Mouse (Mus musculus): Measurements from ENCODE around the gene Dpp6. TPM values are rescaled to one million over a fixed set of nuclear protein-coding genes. Genes with fewer than 3 reads are reported as not detected.

The Dpp6 gene
- polyA plus RNA-seq, 1 experiment: 0.64 TPM

- WGBS: 6% methylated on average over 55 of the region's 55 CpGs
- no peak for DNase-seq (ENCODE audit: low read depth, low spot score)
Observed at GRCm38 (mm10) chr5:27049341-27050091, 232.5 kb downstream of the Dpp6 start.

DNA sequence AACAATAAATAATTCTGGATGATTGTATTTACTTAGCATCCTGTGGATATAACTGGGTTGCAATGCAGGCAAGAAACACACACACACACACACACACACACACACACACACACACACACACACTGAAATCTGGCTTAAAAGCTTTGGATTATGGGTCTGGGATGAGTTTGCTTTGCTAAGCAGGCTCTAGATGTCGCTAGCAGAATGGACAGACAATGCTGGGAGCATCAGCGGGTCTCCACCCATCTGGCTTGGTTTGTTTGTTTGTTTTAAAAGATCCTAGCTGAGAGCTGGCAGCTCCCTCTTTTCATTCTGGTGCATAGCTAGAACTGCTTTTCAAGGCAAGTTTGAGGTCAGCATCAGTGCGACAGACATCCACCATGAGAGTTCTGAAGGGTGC, 234.2 kb downstream of the Dpp6 start:
- DNase-seq (ENCODE audit: low read depth, low spot score): no peak
- WGBS: 46% methylated on average over 3 of the region's 3 CpGs

- WGBS: 28% methylated on average over 2 of the region's 2 CpGs
- no peak for DNase-seq (ENCODE audit: low read depth, low spot score)
Observed at GRCm38 (mm10) chr5:27052441-27052840, 235.4 kb downstream of the Dpp6 start.

DNA sequence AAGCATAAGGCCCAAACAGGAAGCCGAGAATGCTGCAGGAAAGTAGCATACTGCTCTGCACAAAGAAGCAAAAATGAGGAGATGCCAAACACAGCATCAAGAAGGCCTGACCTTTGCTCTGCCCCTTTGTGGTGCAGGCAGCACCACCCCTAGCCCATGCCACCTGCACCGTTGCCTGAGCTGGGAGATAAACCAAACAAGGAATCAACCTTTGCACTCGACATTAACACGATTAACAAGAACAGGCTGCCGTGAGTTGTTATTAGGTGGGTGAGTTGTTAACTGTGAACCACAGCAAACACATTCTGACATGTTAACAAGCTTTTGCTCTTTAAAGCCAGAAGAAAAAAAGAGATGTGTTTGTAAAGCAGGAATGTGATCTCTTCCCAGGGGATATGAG, 239.4 kb downstream of the Dpp6 start:
- no peak for DNase-seq (ENCODE audit: low read depth, low spot score)
- 26% methylated on average over 5 of the region's 5 CpGs for WGBS

GRCm38 (mm10) chr5:27060114-27060513, 243.1 kb downstream of the Dpp6 start:
- WGBS: 73% methylated on average over 4 of the region's 4 CpGs

GRCm38 (mm10) chr5:27063871-27064270, 246.9 kb downstream of the Dpp6 start:
- WGBS: 61% methylated on average over 1 of the region's 1 CpGs
- DNase-seq (ENCODE audit: low read depth, low spot score): no peak

More at GRCm38 (mm10) chr5:27060114-27060513, 243.1 kb downstream of the Dpp6 start:
- DNase-seq (ENCODE audit: low read depth, low spot score): no peak

DNA sequence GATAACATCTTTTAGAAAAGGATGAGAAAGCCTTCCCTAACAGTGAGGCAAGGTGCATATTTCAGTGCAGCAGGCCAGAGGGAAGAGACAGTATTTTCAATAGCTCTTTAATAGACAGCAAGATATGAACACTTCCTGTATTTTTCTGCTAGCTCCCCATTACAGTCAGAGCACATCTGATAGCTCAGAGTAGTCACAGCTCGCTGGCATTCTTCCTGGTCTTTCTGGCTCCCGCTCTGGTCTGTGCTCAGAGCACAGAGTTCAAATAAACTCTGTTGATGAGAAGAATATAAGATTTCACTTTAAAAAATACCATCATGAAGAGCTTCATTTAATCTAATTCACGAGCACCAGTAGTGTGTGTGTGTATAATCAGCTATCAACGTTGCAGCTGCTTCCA, 249.8 kb downstream of the Dpp6 start:
- DNase-seq (ENCODE audit: low read depth, low spot score): no peak
- 65% methylated on average over 4 of the region's 4 CpGs for WGBS

DNA sequence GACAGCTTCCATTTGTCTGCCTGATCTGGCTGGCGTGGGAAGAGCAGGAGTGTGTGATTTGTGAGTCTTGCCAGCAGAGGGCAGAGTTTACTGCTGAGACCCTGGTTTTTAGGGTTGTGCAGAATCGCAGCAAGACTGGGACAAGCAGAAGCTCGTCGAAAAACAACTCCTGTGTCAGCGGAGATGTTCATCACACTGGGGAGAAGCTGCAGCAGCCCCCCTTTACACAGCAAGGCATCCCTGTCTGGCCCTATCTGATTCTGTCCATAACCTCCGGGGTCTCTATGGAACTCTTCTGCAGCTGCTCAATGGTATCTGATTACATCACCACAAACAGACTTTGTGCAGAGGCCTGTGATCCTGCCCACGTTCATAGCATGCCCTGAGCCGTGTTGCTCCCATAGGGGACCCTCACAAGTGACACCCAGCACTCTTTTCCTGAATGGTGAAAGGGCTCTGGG, 258.2 kb downstream of the Dpp6 start:
- 20% methylated on average over 8 of the region's 8 CpGs for WGBS
- DNase-seq (ENCODE audit: low read depth, low spot score): no peak

GRCm38 (mm10) chr5:27076046-27076445, 259.0 kb downstream of the Dpp6 start:
- 29% methylated on average over 1 of the region's 1 CpGs for WGBS
- DNase-seq (ENCODE audit: low read depth, low spot score): no peak

DNA sequence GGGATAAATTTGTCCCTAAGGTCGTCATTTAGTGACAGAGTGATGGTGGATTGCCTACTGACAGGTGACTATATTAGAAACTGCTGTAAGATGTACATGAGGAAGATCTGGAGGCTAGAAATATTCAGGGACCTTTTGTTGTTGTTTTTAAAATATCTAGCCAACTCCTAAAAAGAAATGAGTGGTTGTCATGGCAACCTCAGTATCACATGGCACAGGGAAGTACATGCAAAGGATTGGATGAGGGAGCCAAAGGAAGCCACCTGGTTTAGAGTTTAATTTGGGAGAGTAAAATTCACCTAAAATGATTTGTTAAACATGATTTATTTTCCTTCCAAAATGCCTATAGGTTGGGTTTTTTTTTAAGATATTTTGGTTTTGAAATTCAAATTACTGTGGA, 260.8 kb downstream of the Dpp6 start:
- DNase-seq (ENCODE audit: low read depth, low spot score): no peak
- 37% methylated on average over 1 of the region's 1 CpGs for WGBS

- no peak for DNase-seq (ENCODE audit: low read depth, low spot score)
- 60% methylated on average over 1 of the region's 1 CpGs for WGBS
Observed at GRCm38 (mm10) chr5:27081275-27081674, 264.3 kb downstream of the Dpp6 start.

DNA sequence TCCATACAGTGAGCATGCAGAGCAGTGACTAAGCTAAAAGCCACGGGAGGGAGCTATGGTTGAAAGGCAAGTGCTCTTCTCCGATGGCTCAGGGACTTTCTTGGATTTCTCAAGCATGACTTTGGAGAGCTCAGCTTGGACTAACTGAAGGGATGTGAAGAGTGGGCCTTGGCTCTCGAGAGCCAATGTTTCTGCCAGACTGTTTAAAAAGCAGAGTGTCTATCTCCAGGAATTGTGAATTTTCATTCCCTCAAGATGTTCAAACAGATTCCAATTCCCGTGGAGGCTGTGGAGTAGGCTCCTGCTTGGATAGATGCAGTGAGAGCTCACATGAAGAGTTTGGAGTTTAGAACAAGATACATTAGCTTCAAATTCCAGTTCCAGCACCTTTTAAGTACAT, 266.8 kb downstream of the Dpp6 start:
- 61% methylated on average over 4 of the region's 4 CpGs for WGBS
- no peak for DNase-seq (ENCODE audit: low read depth, low spot score)

DNA sequence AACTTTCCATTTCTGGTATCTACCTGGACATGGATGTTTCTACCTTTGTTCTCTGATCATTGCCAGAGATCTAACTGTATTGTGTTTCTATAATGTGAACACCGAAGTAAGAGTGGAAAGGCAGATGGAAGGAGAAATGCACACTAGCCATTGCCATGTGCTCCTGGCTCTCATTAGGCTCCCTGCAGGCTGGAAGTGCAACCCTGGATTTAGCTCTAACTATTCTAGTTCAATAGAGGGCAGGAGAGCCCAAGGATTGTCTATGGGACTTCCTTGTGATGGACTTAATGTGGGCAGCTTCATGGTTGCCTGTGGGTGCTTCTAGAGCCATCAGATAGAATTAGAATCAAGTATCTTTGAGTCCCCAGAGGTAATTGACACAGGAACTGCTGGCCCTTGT, 291.2 kb downstream of the Dpp6 start:
- 94% methylated on average over 1 of the region's 1 CpGs for whole genome bisulfite sequencing
- no peak for DNase-seq (ENCODE audit: low read depth, low spot score)

GRCm38 (mm10) chr5:27122479-27122878, 305.5 kb downstream of the Dpp6 start:
- WGBS: 50% methylated on average over 2 of the region's 2 CpGs
- no peak for DNase-seq (ENCODE audit: low read depth, low spot score)

- WGBS: 64% methylated on average over 2 of the region's 2 CpGs
- no peak for DNase-seq (ENCODE audit: low read depth, low spot score)
Observed at GRCm38 (mm10) chr5:27122944-27123343, 305.9 kb downstream of the Dpp6 start.

DNA sequence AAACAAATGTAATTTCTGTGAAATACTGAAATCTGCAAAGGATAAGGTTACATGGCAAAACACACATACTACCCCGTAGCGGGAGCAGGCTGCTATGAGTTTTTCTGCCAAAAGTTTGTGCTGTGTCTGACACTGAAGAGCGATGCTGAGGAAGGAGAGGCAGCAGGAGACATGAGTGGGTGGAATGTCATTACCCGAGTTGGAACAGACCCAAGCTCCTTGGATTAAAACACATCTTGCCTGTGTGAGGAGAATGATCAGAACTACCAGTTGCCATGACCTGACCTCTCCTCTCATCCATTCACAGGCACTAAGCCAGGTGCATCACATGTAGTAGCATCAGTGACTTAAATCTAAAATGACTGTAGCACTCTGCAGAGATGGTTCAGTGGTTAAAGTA, 309.0 kb downstream of the Dpp6 start:
- no peak for DNase-seq (ENCODE audit: low read depth, low spot score)
- 83% methylated on average over 4 of the region's 4 CpGs for WGBS

- WGBS: 69% methylated on average over 3 of the region's 3 CpGs
- DNase-seq (ENCODE audit: low read depth, low spot score): no peak
Observed at GRCm38 (mm10) chr5:27133196-27133595, 316.2 kb downstream of the Dpp6 start.

GRCm38 (mm10) chr5:27134436-27135005, 317.5 kb downstream of the Dpp6 start:
- 69% methylated on average over 2 of the region's 2 CpGs for WGBS
- no peak for DNase-seq (ENCODE audit: low read depth, low spot score)

DNA sequence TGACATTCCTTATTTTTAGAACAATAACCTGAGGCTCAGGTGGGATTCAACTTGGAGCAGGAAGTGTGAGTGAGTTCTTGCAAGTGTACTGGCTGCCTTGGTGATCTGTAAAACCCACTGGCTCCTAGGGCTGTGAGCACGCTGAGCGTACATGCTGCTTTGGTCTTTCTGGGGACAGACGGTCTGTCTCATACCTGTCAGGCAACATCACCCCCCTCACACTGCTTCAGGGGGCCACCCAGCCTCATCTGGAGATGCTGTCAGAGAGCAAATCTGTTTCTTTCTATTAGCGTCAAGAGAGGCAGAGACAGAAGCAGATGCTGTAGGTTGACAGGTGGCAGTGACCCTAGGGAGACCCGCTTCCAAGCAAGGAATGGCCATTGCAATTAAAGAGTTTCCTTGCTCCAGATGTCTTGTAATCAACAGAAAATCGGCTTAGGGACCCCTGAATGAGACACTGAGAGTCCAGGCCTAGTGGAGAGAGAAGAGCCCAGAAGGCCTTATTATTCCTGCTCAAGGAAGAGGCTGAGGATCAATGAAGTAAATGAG, 330.5 kb downstream of the Dpp6 start:
- DNase-seq (ENCODE audit: low read depth, low spot score): no peak
- 75% methylated on average over 6 of the region's 6 CpGs for WGBS

DNA sequence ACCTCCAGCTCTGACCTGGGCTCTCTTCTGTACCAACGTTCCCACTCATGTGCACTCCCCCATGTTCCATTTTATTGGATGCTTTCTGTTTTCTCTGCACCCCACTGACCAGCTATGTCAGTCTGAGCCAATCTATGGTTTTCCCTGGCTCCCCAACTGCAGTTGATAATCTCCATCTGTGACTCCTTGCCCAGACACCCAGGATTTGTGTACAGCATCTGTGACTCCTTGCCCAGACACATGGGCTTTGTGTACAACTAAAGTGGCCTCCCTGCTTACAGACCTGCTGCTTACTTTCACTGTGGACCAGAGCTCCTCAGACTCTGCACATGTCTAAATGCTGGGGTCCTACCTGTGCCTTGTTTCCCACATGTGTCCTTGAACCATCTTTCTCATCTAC, 334.0 kb downstream of the Dpp6 start:
- no peak for DNase-seq (ENCODE audit: low read depth, low spot score)
- WGBS: 59% methylated on average over 1 of the region's 1 CpGs

DNA sequence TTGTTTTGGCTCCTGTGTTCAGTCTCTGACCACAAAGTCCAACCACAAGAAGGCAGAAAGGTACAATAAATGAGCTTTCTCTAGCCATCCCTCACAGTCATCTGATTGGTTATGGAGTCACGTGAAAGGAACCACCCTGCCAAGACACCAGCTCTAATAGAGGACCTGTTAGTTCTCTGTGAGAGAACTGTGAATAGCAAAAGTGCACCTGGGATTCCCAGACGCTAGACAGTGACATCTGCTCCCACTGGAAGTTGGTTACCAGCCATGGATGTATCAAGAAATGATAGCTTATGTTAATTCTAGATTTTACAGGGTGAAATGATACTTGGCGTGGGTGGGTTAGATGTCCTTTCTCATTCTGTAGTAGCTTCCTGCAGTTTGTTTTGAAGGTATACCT, 338.7 kb downstream of the Dpp6 start:
- no peak for DNase-seq (ENCODE audit: low read depth, low spot score)
- 66% methylated on average over 3 of the region's 3 CpGs for WGBS

All from large intestine, adult 2 months (tissue).